ENCODE assay signal across 14 mouse cellular contexts in genomic region chr19:19058710-19059398, GRCm38 (mm10). TPM values are rescaled to one million over a fixed set of nuclear protein-coding genes. Genes with fewer than 3 reads are reported as not detected.
A peak's percentile ranks its signal among the peaks of the same experiment; 100 is the strongest.
DNase-seq lines count a peak whose midpoint lies in the region; ATAC-seq lines count a peak whose summit lies in the region.
"Had no signal": no experiment of that assay in that cellular context is flagged by ENCODE, and none has a peak within 500 bp of the region (broad histone marks: within the 10 kb centered on the region; RNA-seq: fewer than 3 reads in every experiment).

No protein-coding gene starts in this region.

- no peaks in the 10 kb centered on the region for H3K27me3 ChIP-seq in kidney, embryonic 16.5 days (ENCODE audit: insufficient read depth, low read length)
- H3K27me3 ChIP-seq in forebrain, embryonic 10.5 days (ENCODE audit: poor library complexity, severe bottlenecking) = no peaks in the 10 kb centered on the region
- no peaks in the 10 kb centered on the region for H3K27me3 ChIP-seq in hindbrain, embryonic 16.5 days (replicated peaks; ENCODE audit: control insufficient read depth, insufficient read depth, low read length)
- no peaks in the 10 kb centered on the region for H3K27me3 ChIP-seq in neural tube, embryonic 12.5 days (replicated peaks)
- no peaks in the 10 kb centered on the region for H3K27me3 ChIP-seq in embryonic facial prominence, embryonic 10.5 days (replicated peaks; ENCODE audit: low read depth, poor library complexity, severe bottlenecking)
- H3K27me3 ChIP-seq: liver, embryonic 12.5 days had no signal

- H3K27ac ChIP-seq in kidney, embryonic 16.5 days (ENCODE audit: low read length) = no peak overlapping the region
- peak overlapping the region; percentile 2; the same call in 1 of the 2 replicates for H3K27ac ChIP-seq in forebrain, embryonic 10.5 days
- H3K27ac ChIP-seq in hindbrain, embryonic 16.5 days (ENCODE audit: low read depth, low read length) = peak overlapping the region; percentile 3; the same call in 1 of the 2 replicates
- H3K27ac ChIP-seq in neural tube, embryonic 12.5 days = no peak overlapping the region
- H3K27ac ChIP-seq in embryonic facial prominence, embryonic 10.5 days (replicated peaks) = no peak overlapping the region
- H3K27ac ChIP-seq: liver, embryonic 12.5 days had no signal

- H3K4me3 ChIP-seq in kidney, embryonic 16.5 days (ENCODE audit: low read length) = no peak overlapping the region
- H3K4me3 ChIP-seq in forebrain, embryonic 10.5 days = no peak overlapping the region
- no peak overlapping the region for H3K4me3 ChIP-seq in hindbrain, embryonic 16.5 days (ENCODE audit: low read length)
- H3K4me3 ChIP-seq in neural tube, embryonic 12.5 days = no peak overlapping the region
- H3K4me3 ChIP-seq in embryonic facial prominence, embryonic 10.5 days = no peak overlapping the region
- H3K4me3 ChIP-seq: liver, embryonic 12.5 days had no signal

- peak overlapping the region; percentile 0; the same call in 1 of the 2 replicates for H3K4me2 ChIP-seq in kidney, embryonic 16.5 days (replicated peaks; ENCODE audit: low read depth, low read length)
- peak overlapping the region; percentile 4 for H3K4me2 ChIP-seq in hindbrain, embryonic 16.5 days (ENCODE audit: low read length)
- H3K4me2 ChIP-seq in neural tube, embryonic 12.5 days (replicated peaks) = peak overlapping the region; percentile 45
- H3K4me2 ChIP-seq: liver, embryonic 12.5 days had no signal

- no peaks in the 10 kb centered on the region for H3K36me3 ChIP-seq in kidney, embryonic 16.5 days (ENCODE audit: insufficient read depth, low read length)
- no peaks in the 10 kb centered on the region for H3K36me3 ChIP-seq in forebrain, embryonic 10.5 days (replicated peaks)
- no peaks in the 10 kb centered on the region for H3K36me3 ChIP-seq in hindbrain, embryonic 16.5 days (ENCODE audit: control insufficient read depth, insufficient read depth, low read length)
- H3K36me3 ChIP-seq in neural tube, embryonic 12.5 days = no peaks in the 10 kb centered on the region
- H3K36me3 ChIP-seq in embryonic facial prominence, embryonic 10.5 days (replicated peaks) = no peaks in the 10 kb centered on the region
- H3K36me3 ChIP-seq: liver, embryonic 12.5 days had no signal

- H3K4me1 ChIP-seq in kidney, embryonic 16.5 days (ENCODE audit: insufficient read depth, low read length) = no peaks in the 10 kb centered on the region
- H3K4me1 ChIP-seq in forebrain, embryonic 10.5 days = peaks cover 7% of the 10 kb centered on the region
- H3K4me1 ChIP-seq in hindbrain, embryonic 16.5 days (ENCODE audit: control insufficient read depth, insufficient read depth, low read depth, low read length) = peaks cover 2% of the 10 kb centered on the region; the same call in 1 of the 2 replicates
- H3K4me1 ChIP-seq in neural tube, embryonic 12.5 days = peaks cover 17% of the 10 kb centered on the region; the same call in 1 of the 2 replicates
- H3K4me1 ChIP-seq in embryonic facial prominence, embryonic 10.5 days = peaks cover 3% of the 10 kb centered on the region; the same call in 1 of the 2 replicates
- H3K4me1 ChIP-seq: liver, embryonic 12.5 days had no signal

- H3K9me3 ChIP-seq in kidney, embryonic 16.5 days (ENCODE audit: low read length) = no peaks in the 10 kb centered on the region
- no peaks in the 10 kb centered on the region for H3K9me3 ChIP-seq in forebrain, embryonic 10.5 days
- no peaks in the 10 kb centered on the region for H3K9me3 ChIP-seq in hindbrain, embryonic 16.5 days (ENCODE audit: control insufficient read depth, low read length)
- no peaks in the 10 kb centered on the region for H3K9me3 ChIP-seq in neural tube, embryonic 12.5 days
- H3K9me3 ChIP-seq in embryonic facial prominence, embryonic 10.5 days = no peaks in the 10 kb centered on the region
- H3K9me3 ChIP-seq: liver, embryonic 12.5 days had no signal

- 22% methylated on average over 10 of the region's 10 CpGs for WGBS in kidney, embryonic 16.5 days
- WGBS in forebrain, embryonic 10.5 days = 70% methylated on average over 10 of the region's 10 CpGs
- 44% methylated on average over 10 of the region's 10 CpGs for WGBS in hindbrain, embryonic 16.5 days
- 15% methylated on average over 10 of the region's 10 CpGs for WGBS in neural tube, embryonic 12.5 days
- 78% methylated on average over 10 of the region's 10 CpGs for WGBS in embryonic facial prominence, embryonic 10.5 days

- no peak for DNase-seq in kidney, postnatal 36 days
- no peak for DNase-seq in forebrain, embryonic 10.5 days (ENCODE audit: extremely low spot score, low spot score)
- no peak for DNase-seq in embryonic facial prominence, embryonic 10.5 days (ENCODE audit: low spot score)
- no peak for DNase-seq in layer of hippocampus, postnatal 14 days (ENCODE audit: low spot score in 2 of 2)
- no peak for DNase-seq in right cerebral cortex, postnatal 14 days
- DNase-seq: kidney, postnatal 25 days; lung, postnatal 4 days had no signal

- no peak overlapping the region for H3K9ac ChIP-seq in kidney, embryonic 16.5 days (replicated peaks; ENCODE audit: low read length)
- no peak overlapping the region for H3K9ac ChIP-seq in hindbrain, embryonic 16.5 days (ENCODE audit: low read depth, low read length)
- H3K9ac ChIP-seq in neural tube, embryonic 12.5 days = no peak overlapping the region
- H3K9ac ChIP-seq: liver, embryonic 12.5 days had no signal

- ATAC-seq in kidney, embryonic 16.5 days (ENCODE audit: low FRiP score, low TSS enrichment) = peak; percentile 93
- peak; percentile 52; the same call in 1 of the 2 replicates for ATAC-seq in hindbrain, embryonic 16.5 days
- peak; percentile 91 for ATAC-seq in neural tube, embryonic 12.5 days (ENCODE audit: low FRiP score, low read depth)
- ATAC-seq: liver, embryonic 12.5 days had no signal

RNA-seq across cellular contexts. Expression of gene Rorb, which starts 52.1 kb away (rescaled TPM):
- 0.28 and 0.32 TPM in 2 replicates for polyA plus RNA-seq in kidney, embryonic 16.5 days (2015; fragmentation: Nextera tagmentation; extraction: Ambion mirVana)
- polyA plus RNA-seq in forebrain, embryonic 10.5 days (2016; fragmentation: Nextera tagmentation; extraction: Ambion mirVana) = 1.7 and 1.9 TPM in 2 replicates
- 13.1 and 14.9 TPM in 2 replicates for polyA plus RNA-seq in hindbrain, embryonic 16.5 days (2015; fragmentation: Nextera tagmentation; extraction: Ambion mirVana)
- polyA plus RNA-seq in neural tube, embryonic 12.5 days (2016; fragmentation: Nextera tagmentation; extraction: Ambion mirVana) = 2.8 and 2.9 TPM in 2 replicates
- 1.1 and 2.3 TPM in 2 replicates for polyA plus RNA-seq in embryonic facial prominence, embryonic 10.5 days (2016; fragmentation: Nextera tagmentation; extraction: Ambion mirVana)
- 10 to 100 TPM; 16.4 to 17.2 TPM for total RNA-seq in layer of hippocampus, postnatal 14 days (2021)
- total RNA-seq: common myeloid progenitor, adult 5-6 weeks; granulocyte monocyte progenitor cell, adult 5-6 weeks; MEL had no signal

Comparison
In these comparisons a context has a peak if more than half of its experiments do, and no peak if none do; other contexts are left out.
1. H3K27ac ChIP-seq: peak in forebrain, embryonic 10.5 days (single experiment) and hindbrain, embryonic 16.5 days (single experiment); none in kidney, embryonic 16.5 days (single experiment), neural tube, embryonic 12.5 days (single experiment) and embryonic facial prominence, embryonic 10.5 days (single experiment).
2. Peak in every context shown above with its lines, with median percentiles within 50 percentile points of each other: ATAC-seq and H3K4me2 ChIP-seq.